Mouse (Mus musculus) liver, adult 2 months (tissue): ENCODE measurements at regions not wholly inside any gene's neighbourhood (a gene's known extent, or its start where the extent isn't known, plus 50 kb on each side); places are given as distances from the start of the nearest gene placed in this dataset.

Experiments used
- DNase-seq: peaks from one replicate; pipeline ENCODE4 v3.0.0-alpha.2; 2011; ENCODE audit warnings: low read depth, low spot score; ENCODE audit errors: extremely low read depth
- H3K27ac ChIP-seq: fragments of 200-500 bp; replicated peaks from 2 replicates; pipeline ENCODE4 v1.5.1; 2012; ENCODE audit warnings: low read depth, mild to moderate bottlenecking, control low read depth, inconsistent platforms, low read length; ENCODE audit not compliant: insufficient read depth
- H3K27me3 ChIP-seq: fragments of 200-500 bp; 2 replicates; pipeline ENCODE4 v1.6.1; 2012; ENCODE audit warnings: mild to moderate bottlenecking, moderate library complexity, low read length, inconsistent platforms; ENCODE audit not compliant: control insufficient read depth, insufficient read depth
- H3K36me3 ChIP-seq: fragments of 200-500 bp; 2 replicates; pipeline ENCODE4 v1.6.1; 2012; ENCODE audit warnings: low read length, inconsistent platforms; ENCODE audit not compliant: control insufficient read depth, insufficient read depth
- H3K4me1 ChIP-seq: fragments of 200-500 bp; 2 replicates; pipeline ENCODE4 v1.6.1; 2011; ENCODE audit warnings: low read length; ENCODE audit not compliant: control insufficient read depth, insufficient read depth
- H3K4me3 ChIP-seq: fragments of 200-500 bp; 2 replicates; pipeline ENCODE4 v1.5.1; 2011; ENCODE audit warnings: low read depth, mild to moderate bottlenecking, control low read depth, low read length, moderate library complexity; ENCODE audit not compliant: insufficient read depth
- H3K79me2 ChIP-seq: fragments of 200-500 bp; 2 replicates; pipeline ENCODE4 v1.6.1; 2012; ENCODE audit warnings: inconsistent platforms, mild to moderate bottlenecking, low read length, moderate library complexity; ENCODE audit not compliant: control insufficient read depth, insufficient read depth
- H3K9ac ChIP-seq: fragments of 200-500 bp; 2 replicates; pipeline ENCODE4 v1.6.1; 2012; ENCODE audit warnings: low read depth, mild to moderate bottlenecking, control low read depth, inconsistent platforms, low read length
- CTCF ChIP-seq: fragments of 200-500 bp; IDR thresholded peaks from 2 replicates; pipeline ENCODE4 v1.5.1; 2011; ENCODE audit warnings: low read depth, low read length, control low read depth
- POLR2A ChIP-seq: fragments of 200-500 bp; IDR thresholded peaks from 2 replicates; pipeline ENCODE4 v1.6.1; 2011; ENCODE audit warnings: low read length, control low read depth; ENCODE audit not compliant: insufficient read depth; ENCODE audit errors: extremely low read depth
- WGBS: fragments of 180-500 bp; shearing (Covaris S2); methylation state at CpG from one replicate; pipeline ENCODE4 v1.1.7; 2018; 5-methylcytosine and 5-hydroxymethylcytosine counted together

DNA sequence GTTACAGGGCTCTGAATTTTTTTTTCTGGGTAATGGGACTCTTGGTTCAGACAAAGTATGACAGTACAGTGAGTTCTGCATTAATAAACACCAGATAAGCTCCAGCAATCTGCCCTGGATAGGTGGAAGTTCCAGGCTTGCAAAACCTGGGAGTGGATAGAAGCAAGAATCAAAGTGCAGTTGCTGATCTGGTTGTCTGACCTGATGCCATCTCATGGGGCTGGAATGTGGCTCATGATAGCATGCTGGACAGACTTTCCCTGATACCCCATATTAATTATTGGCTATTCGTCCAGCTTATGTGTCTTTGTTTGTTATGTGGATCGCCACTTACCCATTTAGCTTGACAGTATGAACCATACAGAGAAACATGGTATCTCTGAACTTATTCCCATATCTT is 146.6 kb upstream of the Tnfaip3 start:
- Histone ChIP-seq H3K27me3 (no peaks in the 10 kb centered on the region), H3K4me1 (no peaks in the 10 kb centered on the region), H3K4me3 (no peak overlapping the region), H3K79me2 (no peaks in the 10 kb centered on the region), H3K36me3 (no peaks in the 10 kb centered on the region), H3K9ac (no peak overlapping the region), H3K27ac (no peak overlapping the region)
- TF ChIP-seq POLR2A (no peak), CTCF (no peak)
- DNase-seq = no peak
- WGBS = 80% methylated on average over 2 of the region's 2 CpGs

DNA sequence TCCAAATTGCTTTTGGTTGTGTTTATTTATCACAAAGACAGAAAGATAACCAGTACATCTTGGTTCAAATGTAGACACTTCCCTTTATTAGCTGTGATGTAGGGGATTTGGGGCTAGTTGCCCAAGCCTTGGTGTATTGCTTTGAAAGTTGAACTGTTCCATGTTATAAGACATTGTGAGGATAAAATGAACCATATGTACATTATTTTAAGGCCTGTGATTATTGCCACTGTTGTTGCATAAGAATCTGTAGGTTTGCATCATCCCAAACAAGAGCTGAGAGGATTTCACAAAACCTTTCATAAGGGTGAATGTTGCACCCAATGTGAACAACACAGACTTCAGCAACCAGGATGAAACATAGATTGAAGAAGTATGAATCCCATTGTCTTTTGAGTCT is 145.7 kb upstream of the Tnfaip3 start:
- Histone ChIP-seq H3K36me3 (no peaks in the 10 kb centered on the region), H3K79me2 (no peaks in the 10 kb centered on the region), H3K27ac (no peak overlapping the region), H3K4me1 (no peaks in the 10 kb centered on the region), H3K4me3 (no peak overlapping the region), H3K9ac (no peak overlapping the region), H3K27me3 (no peaks in the 10 kb centered on the region)
- DNase-seq = no peak
- TF ChIP-seq POLR2A = no peak

DNA sequence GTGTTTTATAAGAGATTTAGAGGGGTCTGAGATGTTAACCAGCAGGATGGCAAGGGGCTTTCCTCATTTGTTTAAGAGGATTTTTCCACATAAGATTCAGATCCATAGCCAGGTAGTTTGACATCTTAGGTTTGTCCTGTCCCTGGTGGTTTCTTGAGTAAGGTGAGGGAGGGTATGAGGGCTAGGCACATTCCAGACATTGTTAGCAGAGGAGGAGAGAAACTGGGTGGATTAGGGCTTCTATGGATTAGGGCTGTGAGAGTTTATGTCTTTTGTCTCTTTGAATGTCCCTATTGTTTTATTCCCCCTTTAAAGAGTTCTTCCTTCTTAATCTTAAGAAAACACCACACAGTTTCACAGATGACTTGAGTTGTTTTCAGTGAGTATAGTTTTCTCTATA is 138.6 kb upstream of the Tnfaip3 start:
- Histone ChIP-seq H3K4me1 (no peaks in the 10 kb centered on the region), H3K27me3 (no peaks in the 10 kb centered on the region), H3K9ac (no peak overlapping the region), H3K4me3 (no peak overlapping the region), H3K36me3 (no peaks in the 10 kb centered on the region), H3K79me2 (no peaks in the 10 kb centered on the region), H3K27ac (no peak overlapping the region)
- DNase-seq = no peak
- TF ChIP-seq POLR2A (no peak), CTCF (no peak)

DNA sequence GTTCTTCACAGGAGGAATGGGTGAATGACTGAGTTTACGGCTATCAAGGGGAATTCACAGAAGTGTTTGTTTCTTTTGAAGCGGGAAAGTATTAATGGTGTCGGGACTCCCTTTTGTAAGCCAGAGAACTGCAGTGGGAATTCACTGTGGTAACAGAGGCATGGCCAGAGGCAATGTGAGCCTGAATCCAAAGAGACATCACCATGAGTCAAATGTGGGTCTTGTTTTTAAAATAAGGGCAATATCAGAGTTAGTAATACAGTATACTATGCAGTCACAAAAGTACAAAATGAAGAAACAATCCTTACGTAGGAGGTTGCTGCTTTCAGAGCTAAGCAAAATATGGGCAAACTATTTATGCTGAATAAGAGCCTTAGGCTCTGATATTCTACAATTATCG is 137.3 kb upstream of the Tnfaip3 start:
- no peaks in the 10 kb centered on the region for H3K4me1 ChIP-seq
- TF ChIP-seq CTCF = no peak
- no peak for TF ChIP-seq POLR2A
- 94% methylated on average over 5 of the region's 5 CpGs for WGBS
- no peak for DNase-seq
- H3K27me3 ChIP-seq = no peaks in the 10 kb centered on the region
- H3K27ac ChIP-seq = no peak overlapping the region
- no peak overlapping the region for H3K9ac ChIP-seq
- H3K4me3 ChIP-seq = no peak overlapping the region
- H3K79me2 ChIP-seq = no peaks in the 10 kb centered on the region
- H3K36me3 ChIP-seq = no peaks in the 10 kb centered on the region

DNA sequence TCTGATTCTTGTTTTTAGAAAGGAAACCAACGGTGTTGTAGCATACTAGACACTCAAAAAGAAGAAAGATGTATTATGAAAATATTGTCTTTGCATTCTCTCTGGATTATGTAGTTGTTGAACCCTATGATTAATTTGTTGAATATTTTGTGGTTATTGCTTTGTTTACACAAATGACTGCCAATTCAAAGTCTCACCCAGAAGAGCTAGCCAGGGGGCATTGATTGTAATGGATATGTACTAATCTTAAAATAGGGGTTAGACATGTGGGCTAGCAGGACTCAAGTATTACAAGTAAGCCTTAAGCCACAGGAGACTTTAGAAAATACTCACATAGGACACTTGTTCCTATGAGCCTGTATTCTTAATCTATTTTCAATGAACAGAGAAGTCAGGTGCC is 135.3 kb upstream of the Tnfaip3 start:
- no peak for DNase-seq
- Histone ChIP-seq H3K79me2 (no peaks in the 10 kb centered on the region), H3K36me3 (no peaks in the 10 kb centered on the region), H3K9ac (no peak overlapping the region), H3K27me3 (no peaks in the 10 kb centered on the region), H3K27ac (no peak overlapping the region), H3K4me3 (no peak overlapping the region), H3K4me1 (no peaks in the 10 kb centered on the region)
- WGBS = 92% methylated on average over 1 of the region's 1 CpGs
- TF ChIP-seq POLR2A (no peak), CTCF (no peak)

DNA sequence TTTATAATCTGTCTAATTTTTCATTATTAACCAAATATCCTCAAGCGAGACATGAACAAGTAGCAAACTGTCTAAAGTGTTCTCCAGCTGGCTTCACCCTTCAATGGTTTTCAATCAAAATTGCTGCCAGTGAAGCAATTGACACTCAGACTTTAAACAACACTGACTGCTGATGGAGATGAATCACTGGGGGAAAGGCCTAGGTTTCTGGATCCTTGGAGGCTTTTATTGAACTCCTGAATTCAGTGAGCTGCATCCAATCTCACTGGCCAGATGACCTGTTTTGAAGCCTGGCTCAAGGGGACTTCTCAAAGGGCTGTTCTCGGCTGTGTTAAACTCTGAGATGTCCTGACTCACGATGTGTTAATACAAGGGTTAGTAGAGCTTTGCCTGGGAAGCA is 134.5 kb upstream of the Tnfaip3 start:
- Histone ChIP-seq H3K4me3 (no peak overlapping the region), H3K4me1 (no peaks in the 10 kb centered on the region), H3K27me3 (no peaks in the 10 kb centered on the region), H3K79me2 (no peaks in the 10 kb centered on the region), H3K27ac (no peak overlapping the region), H3K36me3 (no peaks in the 10 kb centered on the region), H3K9ac (no peak overlapping the region)
- 90% methylated on average over 3 of the region's 3 CpGs for WGBS
- no peak for TF ChIP-seq CTCF
- no peak for TF ChIP-seq POLR2A
- no peak for DNase-seq
